Mouse (Mus musculus): ENCODE data around the gene Aup1. TPM values are rescaled to one million over a fixed set of nuclear protein-coding genes. Genes with fewer than 3 reads are reported as not detected.
A peak's percentile ranks its signal among the peaks of the same experiment; 100 is the strongest.

Gene Aup1
- polyA plus RNA-seq, 1 experiment from 2014 or later: 182 TPM

DNA sequence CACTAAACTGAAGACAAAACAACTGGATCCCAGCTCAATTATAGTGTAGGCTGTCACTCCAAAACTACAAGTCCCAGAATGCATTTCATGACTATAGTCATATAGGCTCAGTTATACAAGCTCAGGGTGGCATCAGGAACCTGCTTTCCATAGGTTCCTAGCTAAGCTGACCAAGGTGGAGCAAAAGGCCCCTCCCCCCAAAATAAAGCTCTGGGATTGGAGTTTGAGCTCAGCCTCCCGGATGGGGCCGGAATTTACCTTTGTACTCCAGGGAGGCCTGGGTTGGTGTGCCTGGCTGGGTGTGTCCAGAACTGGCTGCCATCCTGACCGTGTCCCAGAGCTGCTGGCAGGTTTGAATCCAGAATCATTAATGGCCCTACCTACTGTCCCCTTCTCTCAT lies 3.5 kb downstream of the Aup1 start, which contains the start of gene Dqx1:
TSS of gene Dqx1 (plus strand) at position 55 of the 400 bp plus-strand sequence.
- H3K36me3 ChIP-seq (replicated peaks): peaks cover 4% of the 10 kb centered on the region; the same call in 1 of the 2 replicates
- H3K9ac ChIP-seq: no peak within 1 kb of the TSS
- no peak within 1 kb of the TSS for H3K4me2 ChIP-seq
- WGBS: 52% methylated on average over 3 of the region's 3 CpGs
- no peak within 1 kb of the TSS for H3K27ac ChIP-seq
- H3K9me3 ChIP-seq: no peaks in the 10 kb centered on the region
- H3K4me1 ChIP-seq: peaks cover 26% of the 10 kb centered on the region
- ATAC-seq (replicated peaks): no peak
- peaks cover 18% of the 10 kb centered on the region for H3K27me3 ChIP-seq (replicated peaks)
- H3K4me3 ChIP-seq: no peak within 1 kb of the TSS

DNA sequence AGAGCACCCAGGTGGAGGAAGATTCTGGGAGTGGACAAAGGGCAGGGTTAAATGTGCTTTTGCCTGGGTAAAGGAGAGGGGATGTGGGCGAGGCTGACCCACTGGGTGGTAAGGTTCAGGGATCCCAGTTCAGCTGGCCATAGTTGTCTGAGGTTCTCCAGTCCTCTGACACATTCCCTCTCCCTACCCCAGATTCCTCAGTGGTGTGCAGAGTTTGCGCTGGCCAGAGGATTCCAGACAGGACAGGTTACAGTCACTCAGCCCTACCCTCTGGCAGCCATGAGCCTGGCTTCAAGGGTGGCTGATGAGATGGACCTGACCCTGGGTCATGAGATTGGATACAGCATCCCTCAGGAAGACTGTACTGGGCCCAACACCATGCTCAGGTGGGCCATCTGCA lies 4.4 kb downstream of the Aup1 start:
- Histone ChIP-seq H3K9ac (no peak overlapping the region), H3K36me3 (replicated peaks) (peaks cover 4% of the 10 kb centered on the region; the same call in 1 of the 2 replicates), H3K4me3 (no peak overlapping the region), H3K27me3 (replicated peaks) (peaks cover 27% of the 10 kb centered on the region), H3K9me3 (no peaks in the 10 kb centered on the region), H3K27ac (no peak overlapping the region), H3K4me1 (peaks cover 17% of the 10 kb centered on the region), H3K4me2 (no peak overlapping the region)
- ATAC-seq (replicated peaks): no peak
- WGBS: 83% methylated on average over 2 of the region's 2 CpGs

DNA sequence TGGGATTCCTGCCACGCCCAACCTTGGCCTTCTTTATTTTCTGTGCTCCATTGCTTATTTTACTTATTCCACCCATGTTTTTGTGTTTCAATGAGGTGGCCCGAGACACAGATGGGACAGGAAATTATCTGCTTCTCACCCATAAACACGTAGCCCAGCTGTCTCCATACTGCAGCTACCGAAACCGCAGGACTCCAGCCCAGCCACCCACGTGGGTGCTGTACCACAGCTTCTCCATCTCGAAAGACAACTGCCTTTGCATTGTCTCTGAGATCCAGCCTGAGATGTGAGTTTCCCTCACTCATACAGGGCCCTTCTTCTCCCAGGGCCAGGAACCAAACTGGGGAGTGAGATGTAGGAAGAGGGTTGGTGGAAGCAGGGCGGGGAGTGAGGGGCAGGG lies 11.7 kb downstream of the Aup1 start:
- H3K4me1 ChIP-seq: peaks cover 23% of the 10 kb centered on the region
- 36% methylated on average over 8 of the region's 8 CpGs for WGBS
- ATAC-seq (replicated peaks): no peak
- no peak overlapping the region for H3K27ac ChIP-seq
- no peak overlapping the region for H3K9ac ChIP-seq
- no peak overlapping the region for H3K4me2 ChIP-seq
- H3K36me3 ChIP-seq (replicated peaks): no peaks in the 10 kb centered on the region
- no peak overlapping the region for H3K4me3 ChIP-seq
- H3K9me3 ChIP-seq: no peaks in the 10 kb centered on the region
- H3K27me3 ChIP-seq (replicated peaks): peaks cover 96% of the 10 kb centered on the region

DNA sequence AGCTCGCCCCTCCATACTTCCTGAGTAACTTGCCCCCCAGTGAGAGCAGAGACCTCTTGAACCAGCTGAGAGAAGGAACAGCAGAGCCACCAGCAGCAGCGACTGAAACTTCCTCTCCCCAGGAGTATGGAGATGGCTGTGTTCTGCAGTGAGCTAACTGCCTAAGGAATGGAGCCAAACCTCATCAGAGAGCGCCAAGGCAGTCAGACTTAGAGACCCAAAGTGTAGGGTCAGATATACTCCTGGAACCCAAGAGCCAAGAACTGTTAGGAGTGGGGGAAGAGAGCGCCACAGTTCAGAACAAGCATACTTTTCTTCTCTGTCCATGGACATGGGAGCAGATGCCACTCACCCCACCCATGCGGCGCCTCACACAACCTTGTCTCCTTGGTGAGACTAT lies 12.1 kb downstream of the Aup1 start:
- peaks cover 98% of the 10 kb centered on the region for H3K27me3 ChIP-seq (replicated peaks)
- no peak for ATAC-seq (replicated peaks)
- peaks cover 27% of the 10 kb centered on the region for H3K4me1 ChIP-seq
- no peak overlapping the region for H3K4me3 ChIP-seq
- H3K9me3 ChIP-seq: no peaks in the 10 kb centered on the region
- H3K36me3 ChIP-seq (replicated peaks): no peaks in the 10 kb centered on the region
- H3K9ac ChIP-seq: no peak overlapping the region
- H3K27ac ChIP-seq: no peak overlapping the region
- WGBS: 17% methylated on average over 6 of the region's 6 CpGs
- no peak overlapping the region for H3K4me2 ChIP-seq

DNA sequence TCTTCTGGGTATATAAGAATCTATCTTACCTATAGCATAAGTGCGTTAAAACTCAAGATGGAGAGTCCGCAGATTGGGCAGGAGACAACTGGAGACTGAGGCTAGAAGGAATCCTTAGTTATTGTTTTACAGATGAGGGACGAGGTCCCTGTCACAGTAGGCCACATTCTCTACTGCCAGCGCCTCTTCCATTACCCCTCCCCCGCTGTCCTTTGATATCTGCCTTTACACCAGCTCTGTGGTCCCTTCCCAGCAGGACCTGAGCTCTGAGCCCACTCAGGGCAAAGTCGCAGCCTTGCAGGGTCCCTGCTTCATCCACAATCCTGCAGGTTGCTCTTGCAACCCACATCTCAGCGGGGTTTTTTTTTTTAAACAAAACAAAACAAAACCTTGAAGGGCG lies 13.9 kb downstream of the Aup1 start:
- Histone ChIP-seq H3K4me1 (peaks cover 27% of the 10 kb centered on the region), H3K9me3 (no peaks in the 10 kb centered on the region), H3K4me3 (no peak overlapping the region), H3K4me2 (no peak overlapping the region), H3K27me3 (replicated peaks) (peaks cover 95% of the 10 kb centered on the region), H3K36me3 (replicated peaks) (no peaks in the 10 kb centered on the region), H3K27ac (no peak overlapping the region), H3K9ac (no peak overlapping the region)
- 1% methylated on average over 8 of the region's 8 CpGs for WGBS
- no peak for ATAC-seq (replicated peaks)

DNA sequence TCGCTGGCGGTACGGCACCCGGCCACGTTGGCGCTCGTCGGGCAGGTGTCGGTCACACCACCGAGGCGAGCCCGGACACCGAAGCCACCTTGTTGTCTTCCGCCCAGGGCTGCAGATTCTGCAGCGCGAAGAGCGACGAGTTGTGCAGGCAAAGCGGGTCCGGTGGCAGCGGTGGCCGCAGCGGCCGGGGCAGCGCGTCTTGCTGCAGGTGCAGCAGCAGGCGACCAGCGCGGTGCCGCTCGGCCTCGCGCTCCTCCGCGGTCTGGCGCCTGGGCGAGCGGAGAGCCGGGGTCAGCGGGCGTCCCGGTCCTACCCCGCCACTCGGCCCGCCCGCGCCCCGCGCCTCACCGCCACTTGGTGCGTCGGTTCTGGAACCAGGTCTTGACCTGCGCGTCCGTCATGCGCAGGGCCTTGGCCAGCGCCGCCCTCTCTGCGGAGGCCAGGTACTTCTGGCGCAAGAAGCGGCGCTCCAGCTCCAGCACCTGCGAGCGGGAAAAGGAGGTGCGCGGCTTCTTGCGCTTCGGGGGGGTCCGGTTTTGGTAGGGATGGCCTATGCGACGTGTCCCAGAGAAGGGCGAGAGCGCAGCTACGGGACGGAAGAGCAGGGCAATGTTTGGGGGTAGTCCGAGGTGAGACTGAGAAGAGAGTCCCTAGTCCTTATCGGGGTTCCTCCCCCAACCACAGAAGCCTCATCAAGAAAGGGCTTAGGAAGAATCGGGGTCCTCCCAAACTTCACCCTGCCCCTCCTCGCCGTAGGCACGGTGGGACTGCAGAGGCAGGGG lies 14.6 kb downstream of the Aup1 start:
- peak overlapping the region; percentile 25 for H3K4me3 ChIP-seq
- H3K36me3 ChIP-seq (replicated peaks): no peaks in the 10 kb centered on the region
- H3K9ac ChIP-seq: no peak overlapping the region
- H3K9me3 ChIP-seq: no peaks in the 10 kb centered on the region
- under 1% methylated on average over 81 of the region's 81 CpGs for WGBS
- no peak overlapping the region for H3K27ac ChIP-seq
- ATAC-seq (replicated peaks): no peak
- H3K27me3 ChIP-seq (replicated peaks): peaks cover 94% of the 10 kb centered on the region
- peaks cover 27% of the 10 kb centered on the region for H3K4me1 ChIP-seq
- H3K4me2 ChIP-seq: peak overlapping the region; percentile 38

DNA sequence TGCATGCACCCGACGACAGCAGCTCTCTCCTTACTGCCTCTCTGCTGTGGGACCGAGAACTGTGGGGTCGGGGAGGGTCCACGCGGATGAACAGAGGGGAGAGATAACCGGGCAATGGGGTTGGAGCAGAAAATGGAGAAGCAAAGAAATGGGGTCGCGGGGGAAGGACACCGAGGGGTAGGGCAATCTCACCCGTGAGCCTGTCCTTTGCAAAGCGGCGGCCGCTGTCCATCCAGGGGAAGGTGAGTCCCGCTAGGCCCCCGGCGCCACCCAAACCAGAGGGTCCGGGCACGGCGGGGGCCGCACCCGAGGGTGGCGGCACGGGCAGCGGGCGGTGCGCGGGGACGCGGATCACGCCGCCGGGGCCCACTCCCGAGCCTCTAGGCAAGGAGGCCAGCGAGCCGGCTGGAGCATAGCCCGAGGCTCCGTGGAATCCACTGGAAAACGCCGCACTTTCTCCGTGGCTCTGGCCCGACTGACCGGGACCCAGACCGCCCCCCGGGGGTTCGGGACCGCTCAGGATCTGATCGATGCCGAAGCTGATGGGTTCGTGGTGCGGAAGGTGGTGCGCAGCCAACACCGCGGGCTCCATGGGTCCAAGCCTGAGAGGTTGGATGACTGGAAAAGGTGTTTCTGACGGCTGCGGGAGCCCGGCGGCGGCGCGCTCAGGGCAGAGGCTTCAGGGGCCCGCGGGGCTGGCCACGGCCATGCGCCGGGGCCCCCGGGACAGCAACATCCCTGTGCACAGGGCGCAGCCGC lies 15.3 kb downstream of the Aup1 start:
- Histone ChIP-seq H3K4me2 (no peak overlapping the region), H3K4me3 (0 out of 2 replicates have a peak overlapping the region, but pooled peaks have one; percentile 2), H3K9me3 (no peaks in the 10 kb centered on the region), H3K27me3 (replicated peaks) (peaks cover 94% of the 10 kb centered on the region), H3K27ac (no peak overlapping the region), H3K4me1 (peaks cover 27% of the 10 kb centered on the region), H3K36me3 (replicated peaks) (no peaks in the 10 kb centered on the region), H3K9ac (no peak overlapping the region)
- 1% methylated on average over 69 of the region's 69 CpGs for WGBS
- ATAC-seq (replicated peaks): peak; percentile 51

DNA sequence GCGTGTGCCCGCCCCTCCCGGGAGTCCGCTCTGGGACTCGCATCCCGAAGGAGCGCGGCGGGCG lies 15.8 kb downstream of the Aup1 start, which contains the start of gene Tlx2:
TSS of gene Tlx2 (minus strand) at position 47 of the 64 bp plus-strand sequence.
- ATAC-seq (replicated peaks): no peak

DNA sequence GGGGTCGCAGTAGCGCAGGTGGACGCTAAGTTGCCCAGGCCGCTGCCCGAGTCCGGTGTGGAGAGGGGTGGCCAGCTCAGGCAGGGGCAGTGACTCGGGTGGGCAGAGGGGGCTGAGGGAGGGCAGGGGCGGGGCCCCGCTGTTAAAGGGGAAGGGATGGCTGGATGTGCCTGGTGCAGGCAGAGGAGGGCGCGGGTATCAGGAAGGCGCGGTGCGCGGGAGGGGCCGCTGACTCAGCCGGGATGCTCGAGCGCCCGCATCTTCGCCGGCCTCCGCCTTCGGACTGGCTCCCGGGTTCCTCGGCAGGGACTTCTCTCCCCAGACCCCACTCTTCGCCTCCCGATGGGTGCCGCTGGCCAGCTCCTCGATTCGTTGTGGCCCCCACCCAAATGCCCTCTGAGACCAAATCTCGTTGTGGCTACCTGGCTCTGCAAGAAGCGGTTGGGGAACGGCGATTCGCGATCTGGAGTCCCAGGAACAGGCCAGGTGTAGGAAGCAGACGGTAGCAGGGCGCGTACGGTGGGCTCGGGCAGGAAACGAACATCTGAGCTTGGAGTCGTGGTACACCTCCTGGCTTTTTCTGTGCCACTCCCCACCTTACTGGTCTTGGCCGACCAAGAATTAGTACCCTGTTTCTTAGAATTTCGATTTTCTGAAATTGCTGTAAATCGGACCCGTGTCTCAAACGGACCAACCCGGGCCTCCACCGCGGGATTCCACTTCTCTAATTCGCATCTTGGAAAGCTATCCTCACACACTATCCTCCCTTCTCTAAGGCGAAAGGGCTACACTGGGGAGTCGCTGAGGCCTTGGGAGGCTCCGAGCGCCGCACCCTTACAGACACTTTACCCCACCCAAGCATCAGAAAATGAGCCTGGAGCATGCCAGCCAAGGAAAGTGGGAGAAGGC lies 16.2 kb downstream of the Aup1 start:
- Histone ChIP-seq H3K27me3 (replicated peaks) (peaks cover 94% of the 10 kb centered on the region), H3K36me3 (replicated peaks) (no peaks in the 10 kb centered on the region), H3K9me3 (no peaks in the 10 kb centered on the region), H3K27ac (no peak overlapping the region), H3K4me3 (0 out of 2 replicates have a peak overlapping the region, but pooled peaks have one; percentile 2), H3K9ac (no peak overlapping the region), H3K4me1 (peaks cover 27% of the 10 kb centered on the region), H3K4me2 (no peak overlapping the region)
- 1% methylated on average over 56 of the region's 58 CpGs for WGBS
- no peak for ATAC-seq (replicated peaks)

More for the DNA sequence above, 15.8 kb downstream of the Aup1 start, which contains the start of gene Tlx2:
- peaks cover 94% of the 10 kb centered on the region for H3K27me3 ChIP-seq (replicated peaks)
- no peaks in the 10 kb centered on the region for H3K36me3 ChIP-seq (replicated peaks)
- H3K4me2 ChIP-seq: no peak within 1 kb of the TSS
- H3K4me3 ChIP-seq: peak within 1 kb of the TSS; percentile 25
- H3K4me1 ChIP-seq: peaks cover 27% of the 10 kb centered on the region
- 0% methylated on average over 9 of the region's 10 CpGs for WGBS
- H3K9me3 ChIP-seq: no peaks in the 10 kb centered on the region
- H3K27ac ChIP-seq: no peak within 1 kb of the TSS
- no peak within 1 kb of the TSS for H3K9ac ChIP-seq

DNA sequence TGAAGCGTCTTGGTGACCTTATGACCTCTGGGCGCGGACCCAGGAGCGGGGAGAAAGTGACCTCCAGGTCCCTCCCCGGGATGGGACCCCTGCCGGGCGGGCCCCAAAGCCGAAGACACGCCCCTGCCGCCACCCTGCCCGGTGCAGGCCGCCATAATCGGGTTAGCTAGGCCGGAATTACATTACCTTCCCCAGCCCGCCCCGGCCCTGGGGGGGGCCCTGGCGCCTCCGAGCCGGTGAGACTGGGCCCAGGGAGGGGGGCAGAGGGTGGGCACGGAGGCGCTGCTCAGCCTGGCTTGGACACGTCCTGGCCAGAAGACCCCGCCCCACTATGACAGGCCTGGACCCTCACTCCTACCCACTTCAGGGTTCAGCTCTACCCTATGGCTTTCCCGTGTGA lies 16.9 kb downstream of the Aup1 start:
- no peak overlapping the region for H3K4me3 ChIP-seq
- H3K27ac ChIP-seq: no peak overlapping the region
- H3K9ac ChIP-seq: no peak overlapping the region
- H3K4me1 ChIP-seq: peaks cover 27% of the 10 kb centered on the region
- ATAC-seq (replicated peaks): 0 out of 2 replicates have a peak, but pooled peaks have one; percentile 13
- no peak overlapping the region for H3K4me2 ChIP-seq
- 1% methylated on average over 23 of the region's 24 CpGs for WGBS
- no peaks in the 10 kb centered on the region for H3K9me3 ChIP-seq
- H3K27me3 ChIP-seq (replicated peaks): peaks cover 94% of the 10 kb centered on the region
- H3K36me3 ChIP-seq (replicated peaks): no peaks in the 10 kb centered on the region

DNA sequence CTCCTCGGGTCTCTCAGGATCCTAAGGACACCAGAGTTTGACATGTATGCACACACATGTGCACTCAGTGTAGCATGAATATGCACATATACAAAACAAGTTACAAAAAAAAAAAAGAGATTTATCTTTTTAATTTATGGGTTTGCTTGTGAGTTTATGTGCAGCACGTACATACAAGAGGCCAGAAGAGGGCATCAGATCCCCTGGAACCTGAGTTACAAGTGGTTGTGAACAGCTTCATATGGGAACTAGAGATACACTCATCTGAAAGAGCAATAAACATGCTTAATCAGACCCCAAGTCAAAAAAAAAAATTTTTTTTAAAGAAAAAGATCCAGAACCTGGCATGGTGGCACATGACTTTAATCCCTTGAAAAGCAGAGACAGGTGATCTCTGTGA lies 20.7 kb downstream of the Aup1 start:
- WGBS: 12% methylated on average over 2 of the region's 2 CpGs
- H3K4me1 ChIP-seq: peaks cover 31% of the 10 kb centered on the region
- no peak overlapping the region for H3K4me3 ChIP-seq
- H3K9me3 ChIP-seq: no peaks in the 10 kb centered on the region
- no peak overlapping the region for H3K27ac ChIP-seq
- H3K9ac ChIP-seq: no peak overlapping the region
- no peak for ATAC-seq (replicated peaks)
- peaks cover 60% of the 10 kb centered on the region for H3K27me3 ChIP-seq (replicated peaks)
- no peaks in the 10 kb centered on the region for H3K36me3 ChIP-seq (replicated peaks)
- H3K4me2 ChIP-seq: no peak overlapping the region
